9 mouse cellular contexts compared by ENCODE assay signal in the genomic region with DNA sequence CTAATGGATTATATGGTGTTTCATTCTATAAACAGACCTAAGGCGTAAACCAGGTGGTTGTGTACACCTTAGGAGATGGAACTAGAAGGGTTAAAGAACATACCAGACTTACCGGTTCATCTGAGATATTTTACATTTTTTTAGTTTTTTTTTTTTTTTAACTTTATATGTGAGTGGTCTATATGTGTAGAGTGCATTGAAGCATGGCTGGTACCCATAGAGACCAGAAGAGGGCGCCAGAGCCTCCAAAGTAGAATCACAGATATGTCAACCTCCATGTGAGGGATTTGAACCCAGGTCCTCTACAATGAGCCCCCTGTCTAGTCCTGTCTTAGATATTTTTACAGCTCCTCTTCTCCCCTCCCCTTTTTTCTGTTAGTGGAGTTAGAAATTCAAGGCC. TPM values are rescaled to one million over a fixed set of nuclear protein-coding genes. Genes with fewer than 3 reads are reported as not detected.
A peak's percentile ranks its signal among the peaks of the same experiment; 100 is the strongest.
DNase-seq lines count a peak whose midpoint lies in the region; ATAC-seq and TF ChIP-seq lines count a peak whose summit lies in the region.
"Had no signal": no experiment of that assay in that cellular context is flagged by ENCODE, and none has a peak within 500 bp of the region (broad histone marks: within the 10 kb centered on the region; RNA-seq: fewer than 3 reads in every experiment).

No protein-coding gene starts in this region.

- peaks cover 3% of the 10 kb centered on the region; the same call in 1 of the 2 replicates for H3K27me3 ChIP-seq in thymus, adult 2 months (ENCODE audit: control insufficient read depth, insufficient read depth, low read length)

- TF ChIP-seq CTCF in thymus, adult 2 months (IDR thresholded peaks at IDR 0.05; ENCODE audit: borderline replicate concordance, control insufficient read depth, extremely low read depth, insufficient read depth, low read length, poor library complexity) = no peak

- WGBS in thymus, adult 2 months = 52% methylated on average over 3 of the region's 3 CpGs

- H3K27ac ChIP-seq in thymus, adult 2 months (ENCODE audit: control insufficient read depth, insufficient read depth, low read length) = no peak overlapping the region
- H3K27ac ChIP-seq: neural tube, embryonic 12.5 days had no signal

- ATAC-seq in megakaryocyte progenitor cell, adult 5-6 weeks (replicated peaks; ENCODE audit: poor library complexity) = peak; percentile 44

- no peak overlapping the region for H3K4me3 ChIP-seq in thymus, adult 2 months (ENCODE audit: control insufficient read depth, insufficient read depth, low read length)
- H3K4me3 ChIP-seq: neural tube, embryonic 12.5 days had no signal

- H3K36me3 ChIP-seq in thymus, adult 2 months (ENCODE audit: control insufficient read depth, insufficient read depth, low read length) = no peaks in the 10 kb centered on the region

- DNase-seq in gastrocnemius, adult 18-20 months (ENCODE audit: low spot score) = peak; percentile 39
- no peak for DNase-seq in gastrocnemius, postnatal 4 days (ENCODE audit: low spot score in 2 of 2)
- peak; percentile 23 for DNase-seq in thymus, adult 2 months
- DNase-seq in thymus, adult 18-20 months = no peak
- peak; percentile 35 for DNase-seq in embryo, embryonic 11 days
- no peak for DNase-seq in ovary, postnatal 36 days (ENCODE audit: low spot score)
- no peak for DNase-seq in urinary bladder, postnatal 36 days (ENCODE audit: low spot score in 2 of 2)

- no peak for TF ChIP-seq POLR2A in thymus, adult 2 months (IDR thresholded peaks at IDR 0.05; ENCODE audit: control insufficient read depth, extremely low read depth, insufficient read depth, low read length, poor library complexity)

- H3K4me1 ChIP-seq in thymus, adult 2 months (replicated peaks; ENCODE audit: control insufficient read depth, insufficient read depth, low read length) = peaks cover 10% of the 10 kb centered on the region; the same call in 1 of the 2 replicates

RNA-seq across cellular contexts. Expression of gene Chadl, which starts 0.8 kb away (rescaled TPM):
- total RNA-seq in gastrocnemius, adult 18-20 months (2021) = 1 to 10 TPM; 1.2 to 1.4 TPM
- total RNA-seq in gastrocnemius, postnatal 4 days (2021) = 1 to 10 TPM; 3.7 to 5.2 TPM
- polyA plus RNA-seq in thymus, adult 2 months (2012; rRNA removed) = 1.7 TPM in 2 replicates
- 0.57 and 0.59 TPM in 2 replicates for total RNA-seq in megakaryocyte progenitor cell, adult 5-6 weeks (2015)
- total RNA-seq in megakaryocyte progenitor cell, adult 5-6 weeks (2017) = not detected in 2 replicates

RNA-seq across cellular contexts. Expression of gene L3mbtl2, which starts 34.2 kb away (rescaled TPM):
- 1 to 10 TPM; 7.7 to 8.7 TPM for total RNA-seq in gastrocnemius, adult 18-20 months (2021)
- 10 to 100 TPM in 1 of 2 experiments, 1 to 10 TPM in 1; 8.1 to 10.9 TPM for total RNA-seq in gastrocnemius, postnatal 4 days (2021)
- 35.4 and 35.6 TPM in 2 replicates for polyA plus RNA-seq in thymus, adult 2 months (2012; rRNA removed)
- 17.3 and 19.9 TPM in 2 replicates for total RNA-seq in megakaryocyte progenitor cell, adult 5-6 weeks (2015)
- 30.9 and 35.1 TPM in 2 replicates for total RNA-seq in megakaryocyte progenitor cell, adult 5-6 weeks (2017)

RNA-seq across cellular contexts. Expression of gene Zc3h7b, which starts 47.0 kb away (rescaled TPM):
- 10 to 100 TPM; 32.7 to 34.2 TPM for total RNA-seq in gastrocnemius, adult 18-20 months (2021)
- total RNA-seq in gastrocnemius, postnatal 4 days (2021) = 10 to 100 TPM; 54.8 to 54.9 TPM
- 42.3 and 49.5 TPM in 2 replicates for polyA plus RNA-seq in thymus, adult 2 months (2012; rRNA removed)
- 19.3 and 20.5 TPM in 2 replicates for total RNA-seq in megakaryocyte progenitor cell, adult 5-6 weeks (2015)
- total RNA-seq in megakaryocyte progenitor cell, adult 5-6 weeks (2017) = 16.0 and 17.8 TPM in 2 replicates

RNA-seq across cellular contexts. Expression of gene Rangap1, which starts 47.5 kb away (rescaled TPM):
- 10 to 100 TPM; 20.0 to 21.4 TPM for total RNA-seq in gastrocnemius, adult 18-20 months (2021)
- 10 to 100 TPM; 37.9 to 38.5 TPM for total RNA-seq in gastrocnemius, postnatal 4 days (2021)
- 73.9 and 82.0 TPM in 2 replicates for polyA plus RNA-seq in thymus, adult 2 months (2012; rRNA removed)
- 44.1 and 46.9 TPM in 2 replicates for total RNA-seq in megakaryocyte progenitor cell, adult 5-6 weeks (2015)
- 106 and 129 TPM in 2 replicates for total RNA-seq in megakaryocyte progenitor cell, adult 5-6 weeks (2017)

Comparison
In these comparisons a context has a peak if more than half of its experiments do, and no peak if none do; other contexts are left out.
1. DNase-seq: peak in gastrocnemius, adult 18-20 months (single experiment), thymus, adult 2 months (single experiment) and embryo, embryonic 11 days (single experiment); none in gastrocnemius, postnatal 4 days (0 of 2), thymus, adult 18-20 months (0 of 2), ovary, postnatal 36 days (single experiment) and urinary bladder, postnatal 36 days (0 of 2).